9 mouse cellular contexts compared by ENCODE assay signal in genomic region chr15:99032726-99033250, GRCm38 (mm10). TPM values are rescaled to one million over a fixed set of nuclear protein-coding genes. Genes with fewer than 3 reads are reported as not detected.
DNase-seq lines count a peak whose midpoint lies in the region; ATAC-seq and TF ChIP-seq lines count a peak whose summit lies in the region.
"Had no signal": no experiment of that assay in that cellular context is flagged by ENCODE, and none has a peak within 500 bp of the region (broad histone marks: within the 10 kb centered on the region; RNA-seq: fewer than 3 reads in every experiment).

No protein-coding gene starts in this region.

- peak overlapping the region; percentile 75 for H3K4me3 ChIP-seq in heart, embryonic 12.5 days
- H3K4me3 ChIP-seq in C2C12 (ENCODE audit: insufficient read depth, poor library complexity, severe bottlenecking) = peak overlapping the region; percentile 100
- peak overlapping the region; percentile 18; the same call in 1 of the 2 replicates for H3K4me3 ChIP-seq in embryonic facial prominence, embryonic 12.5 days
- peak overlapping the region; percentile 66 for H3K4me3 ChIP-seq in limb, embryonic 12.5 days (replicated peaks)

- H3ac ChIP-seq in C2C12 (ENCODE audit: control insufficient read depth, insufficient read length, low read depth) = peak overlapping the region; percentile 64

- H3K36me3 ChIP-seq in heart, embryonic 12.5 days = peaks cover 26% of the 10 kb centered on the region
- H3K36me3 ChIP-seq in C2C12 (ENCODE audit: control insufficient read depth, insufficient read depth) = peaks cover 48% of the 10 kb centered on the region
- H3K36me3 ChIP-seq in embryonic facial prominence, embryonic 12.5 days = peaks cover 25% of the 10 kb centered on the region
- peaks cover 29% of the 10 kb centered on the region for H3K36me3 ChIP-seq in limb, embryonic 12.5 days

- H3K79me2 ChIP-seq in C2C12 (ENCODE audit: control insufficient read depth, insufficient read depth) = peaks cover 67% of the 10 kb centered on the region

- DNase-seq in heart, postnatal 4 days = no peak
- DNase-seq in left cerebral cortex, adult 8-10 months (ENCODE audit: low spot score in 2 of 2) = no peak
- DNase-seq in natural killer cell, adult 2 months (ENCODE audit: low spot score in 2 of 2) = no peak
- DNase-seq in testis, postnatal 14 days (ENCODE audit: low spot score) = no peak

- H3K27me3 ChIP-seq in heart, embryonic 12.5 days (replicated peaks) = no peaks in the 10 kb centered on the region
- H3K27me3 ChIP-seq in C2C12 (ENCODE audit: control insufficient read depth, insufficient read depth, insufficient read length) = no peaks in the 10 kb centered on the region
- no peaks in the 10 kb centered on the region for H3K27me3 ChIP-seq in embryonic facial prominence, embryonic 12.5 days
- no peaks in the 10 kb centered on the region for H3K27me3 ChIP-seq in limb, embryonic 12.5 days

- peaks cover 43% of the 10 kb centered on the region for H3K4me1 ChIP-seq in heart, embryonic 12.5 days (replicated peaks)
- peaks cover 20% of the 10 kb centered on the region for H3K4me1 ChIP-seq in embryonic facial prominence, embryonic 12.5 days
- peaks cover 33% of the 10 kb centered on the region for H3K4me1 ChIP-seq in limb, embryonic 12.5 days (replicated peaks)

- peaks cover 60% of the 10 kb centered on the region for H3K79me3 ChIP-seq in C2C12 (ENCODE audit: low read depth)

- 35% methylated on average over 7 of the region's 7 CpGs for WGBS in heart, embryonic 12.5 days
- 72% methylated on average over 7 of the region's 7 CpGs for whole genome bisulfite sequencing in embryonic facial prominence, embryonic 12.5 days
- 78% methylated on average over 7 of the region's 7 CpGs for WGBS in limb, embryonic 12.5 days

- TF ChIP-seq CTCF in C2C12 (IDR thresholded peaks at IDR 0.05; ENCODE audit: control insufficient read depth, insufficient read depth, insufficient read length) = no peak

- peak overlapping the region; percentile 89 for H3K4me2 ChIP-seq in heart, embryonic 12.5 days
- H3K4me2 ChIP-seq in embryonic facial prominence, embryonic 12.5 days (replicated peaks) = peak overlapping the region; percentile 72
- H3K4me2 ChIP-seq in limb, embryonic 12.5 days = peak overlapping the region; percentile 69

- H3K9me3 ChIP-seq in heart, embryonic 12.5 days (replicated peaks) = no peaks in the 10 kb centered on the region
- H3K9me3 ChIP-seq in embryonic facial prominence, embryonic 12.5 days = no peaks in the 10 kb centered on the region
- no peaks in the 10 kb centered on the region for H3K9me3 ChIP-seq in limb, embryonic 12.5 days

- peak overlapping the region; percentile 48; the same call in 1 of the 2 replicates for H3K27ac ChIP-seq in heart, embryonic 12.5 days (ENCODE audit: poor library complexity, severe bottlenecking)
- no peak overlapping the region for H3K27ac ChIP-seq in embryonic facial prominence, embryonic 12.5 days
- H3K27ac ChIP-seq in limb, embryonic 12.5 days = no peak overlapping the region

- no peak for ATAC-seq in heart, embryonic 12.5 days (ENCODE audit: insufficient number of reproducible peaks, low FRiP score)
- no peak for ATAC-seq in embryonic facial prominence, embryonic 12.5 days (ENCODE audit: insufficient number of reproducible peaks, insufficient read depth, low FRiP score, low TSS enrichment)
- no peak for ATAC-seq in limb, embryonic 12.5 days (ENCODE audit: insufficient number of reproducible peaks, insufficient read depth, low FRiP score, low TSS enrichment, low read depth)

- peak overlapping the region; percentile 64 for H3K9ac ChIP-seq in heart, embryonic 12.5 days
- no peak overlapping the region for H3K9ac ChIP-seq in embryonic facial prominence, embryonic 12.5 days
- peak overlapping the region; percentile 35; the same call in 1 of the 2 replicates for H3K9ac ChIP-seq in limb, embryonic 12.5 days (replicated peaks)

TF ChIP-seq in C2C12, 6 proteins besides CTCF, POLR2A, EP300 and RAD21:
- TF ChIP-seq CEBPB (IDR thresholded peaks at IDR 0.05; ENCODE audit: low read depth) (no peak), MAX (IDR thresholded peaks at IDR 0.05) (no peak)

RNA-seq across cellular contexts. Expression of gene Tuba1c, which starts 3.1 kb away (rescaled TPM):
- 135 and 139 TPM in 2 replicates for polyA plus RNA-seq in heart, embryonic 12.5 days (2016; fragmentation: Nextera tagmentation; extraction: Ambion mirVana)
- 100 to 1,000 TPM; 200 to 203 TPM for total RNA-seq in heart, postnatal 4 days (2021)
- 976 TPM for polyA plus RNA-seq in C2C12 (2012; fragmentation: generic; extraction: Trizol)
- 98.8 and 103 TPM in 2 replicates for polyA plus RNA-seq in embryonic facial prominence, embryonic 12.5 days (2016; fragmentation: Nextera tagmentation; extraction: Ambion mirVana)
- 128 and 135 TPM in 2 replicates for polyA plus RNA-seq in limb, embryonic 12.5 days (2016; fragmentation: Nextera tagmentation; extraction: Ambion mirVana)
- total RNA-seq in left cerebral cortex, adult 8-10 months (2022) = 10 to 100 TPM; 41.1 to 59.7 (median 56.5) TPM

RNA-seq across cellular contexts. Expression of gene Prph, which starts 22.2 kb away (rescaled TPM):
- 0.22 and 0.50 TPM in 2 replicates for polyA plus RNA-seq in heart, embryonic 12.5 days (2016; fragmentation: Nextera tagmentation; extraction: Ambion mirVana)
- total RNA-seq in heart, postnatal 4 days (2021) = 1 to 10 TPM in 1 of 2 experiments, under 1 TPM in 1; 0.60 to 1.3 TPM
- polyA plus RNA-seq in C2C12 (2012; fragmentation: generic; extraction: Trizol) = 1.3 TPM
- 35.6 and 50.9 TPM in 2 replicates for polyA plus RNA-seq in embryonic facial prominence, embryonic 12.5 days (2016; fragmentation: Nextera tagmentation; extraction: Ambion mirVana)
- polyA plus RNA-seq in limb, embryonic 12.5 days (2016; fragmentation: Nextera tagmentation; extraction: Ambion mirVana) = 0.19 and 5.1 TPM in 2 replicates
- total RNA-seq in left cerebral cortex, adult 8-10 months (2022) = 1 to 10 TPM in 3 of 4 experiments, under 1 TPM in 1; 0.73 to 1.5 (median 1.2) TPM

RNA-seq across cellular contexts. Expression of gene Troap, which starts 41.6 kb away (rescaled TPM):
- 27.2 and 28.0 TPM in 2 replicates for polyA plus RNA-seq in heart, embryonic 12.5 days (2016; fragmentation: Nextera tagmentation; extraction: Ambion mirVana)
- total RNA-seq in heart, postnatal 4 days (2021) = 10 to 100 TPM; 17.8 to 18.7 TPM
- polyA plus RNA-seq in C2C12 (2012; fragmentation: generic; extraction: Trizol) = 49.0 TPM
- 38.5 and 39.0 TPM in 2 replicates for polyA plus RNA-seq in embryonic facial prominence, embryonic 12.5 days (2016; fragmentation: Nextera tagmentation; extraction: Ambion mirVana)
- polyA plus RNA-seq in limb, embryonic 12.5 days (2016; fragmentation: Nextera tagmentation; extraction: Ambion mirVana) = 39.5 and 47.1 TPM in 2 replicates
- total RNA-seq in left cerebral cortex, adult 8-10 months (2022) = under 1 TPM in 2 of 4 experiments, not detected in 2; 0.74 to 0.95 TPM

RNA-seq across cellular contexts. Expression of gene C1ql4, which starts 54.8 kb away (rescaled TPM):
- 0.34 and 0.46 TPM in 2 replicates for polyA plus RNA-seq in heart, embryonic 12.5 days (2016; fragmentation: Nextera tagmentation; extraction: Ambion mirVana)
- under 1 TPM in 1 of 2 experiments, not detected in 1; 0.19 TPM for total RNA-seq in heart, postnatal 4 days (2021)
- polyA plus RNA-seq in C2C12 (2012; fragmentation: generic; extraction: Trizol) = 0.07 TPM
- 0.42 and 0.46 TPM in 2 replicates for polyA plus RNA-seq in embryonic facial prominence, embryonic 12.5 days (2016; fragmentation: Nextera tagmentation; extraction: Ambion mirVana)
- polyA plus RNA-seq in limb, embryonic 12.5 days (2016; fragmentation: Nextera tagmentation; extraction: Ambion mirVana) = 0.19 TPM in 1 of 2 replicates, not detected in the other
- not detected for total RNA-seq in left cerebral cortex, adult 8-10 months (2022)
- total RNA-seq: layer of hippocampus, postnatal 25 days had no signal

Comparison
In these comparisons a context has a peak if more than half of its experiments do, and no peak if none do; other contexts are left out.
1. H3K4me3 ChIP-seq: peak in every context shown above with its lines; median percentile 100 in C2C12; 75 in heart, embryonic 12.5 days; 66 in limb, embryonic 12.5 days; 18 in embryonic facial prominence, embryonic 12.5 days.